Mouse (Mus musculus) retina, embryonic 14.5 days (tissue): ENCODE results near the gene Agap1.

Source experiments
- DNase-seq: peaks from one replicate; pipeline ENCODE4 v3.0.0-alpha.2; 2015; ENCODE audit warnings: low spot score

Gene Agap1

DNA sequence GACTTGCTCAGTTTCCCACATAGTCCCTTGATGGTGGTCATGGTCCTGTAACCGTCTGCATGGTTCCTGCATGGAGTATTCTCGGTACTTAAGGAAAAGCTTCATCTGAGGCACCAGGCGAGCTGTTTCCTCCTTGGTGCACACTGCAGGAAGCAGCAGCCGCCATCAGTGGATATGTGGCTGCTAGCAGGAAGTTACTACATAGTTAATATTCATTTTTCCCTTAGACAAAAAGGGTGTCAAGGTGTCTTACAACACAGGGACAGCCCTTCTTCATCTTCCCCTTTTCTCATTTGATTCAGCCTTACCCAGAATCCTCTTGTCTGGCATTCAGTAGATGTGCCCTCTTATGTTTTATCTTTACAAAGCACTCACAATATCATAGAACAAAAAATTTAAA is 206.2 kb downstream of the Agap1 start:
- no peak for DNase-seq

DNA sequence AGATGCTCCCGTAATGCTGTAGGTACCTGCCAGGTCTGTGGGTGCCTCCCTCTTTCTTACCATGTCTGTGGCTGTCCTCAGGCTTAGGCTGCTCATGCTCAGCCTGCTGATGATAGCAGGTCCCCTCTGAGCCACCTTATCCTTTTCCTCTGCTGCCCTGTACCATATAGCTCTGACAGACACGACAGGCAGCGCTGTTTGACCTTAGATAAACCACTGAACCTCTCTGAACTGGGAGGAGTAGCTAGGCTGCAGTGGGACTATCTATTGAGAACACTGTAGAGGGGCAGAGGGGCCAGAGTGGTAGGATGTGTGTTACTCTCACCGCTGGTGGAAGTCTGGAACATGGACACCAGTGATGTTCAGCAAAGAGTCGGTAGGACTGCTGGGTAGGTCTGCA is 211.5 kb downstream of the Agap1 start:
- no peak for DNase-seq

GRCm38 (mm10) chr1:89667387-89667786 is 212.8 kb downstream of the Agap1 start:
- DNase-seq: peak; percentile 47

DNA sequence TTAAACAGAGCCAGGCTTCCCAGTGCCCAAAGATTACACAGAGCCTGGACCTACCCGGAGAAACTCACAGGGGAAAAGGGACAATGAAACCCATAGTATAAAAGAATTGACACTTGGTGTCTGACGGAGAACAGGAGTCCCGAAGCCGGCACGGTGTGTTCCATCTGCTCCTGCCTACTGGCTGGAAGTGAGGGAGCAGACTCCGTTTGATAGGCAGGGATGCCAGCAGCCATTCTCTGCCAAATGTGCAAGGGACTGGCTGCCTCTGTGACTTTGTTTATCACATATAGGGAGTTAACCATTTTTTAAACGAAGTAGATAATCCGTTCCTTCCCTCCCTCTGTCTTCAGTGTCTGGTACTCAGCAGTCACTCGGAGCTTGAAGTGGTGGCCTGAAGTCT is 214.0 kb downstream of the Agap1 start:
- DNase-seq: no peak

DNA sequence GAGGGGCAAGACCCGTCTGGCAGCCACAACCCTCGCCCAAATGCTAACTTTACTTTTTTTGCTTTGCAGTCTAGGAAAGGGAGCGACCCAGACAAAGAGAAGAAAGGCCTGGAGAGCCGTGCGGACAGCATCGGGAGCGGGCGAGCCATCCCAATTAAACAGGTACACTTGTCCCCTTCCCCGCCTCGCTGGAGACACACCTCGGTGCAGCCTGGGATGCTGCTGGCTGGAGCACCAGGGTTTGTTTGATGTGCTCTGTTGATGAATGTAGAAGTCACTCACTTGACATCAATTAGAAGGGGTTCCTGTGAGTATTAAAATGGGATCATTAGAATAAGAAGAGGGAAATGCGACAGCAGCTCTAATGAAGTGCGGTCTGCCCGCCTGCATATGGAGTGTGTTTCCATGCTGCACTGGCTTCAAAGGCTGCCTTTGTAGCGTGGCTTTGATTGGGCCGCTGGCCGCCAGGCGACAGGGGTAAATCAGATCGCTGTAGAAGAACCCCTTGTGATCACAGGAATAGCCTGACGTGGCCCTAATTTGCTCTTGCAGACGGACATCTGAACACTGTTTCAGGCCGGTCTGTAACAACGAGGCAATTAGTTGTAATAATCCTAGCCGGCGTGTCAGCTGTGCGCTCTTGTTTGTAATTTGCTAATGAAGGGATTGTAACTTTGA is 216.6 kb downstream of the Agap1 start:
- peak; percentile 69 for DNase-seq

- DNase-seq: no peak
Measured at GRCm38 (mm10) chr1:89673071-89673470, 218.5 kb downstream of the Agap1 start.

DNA sequence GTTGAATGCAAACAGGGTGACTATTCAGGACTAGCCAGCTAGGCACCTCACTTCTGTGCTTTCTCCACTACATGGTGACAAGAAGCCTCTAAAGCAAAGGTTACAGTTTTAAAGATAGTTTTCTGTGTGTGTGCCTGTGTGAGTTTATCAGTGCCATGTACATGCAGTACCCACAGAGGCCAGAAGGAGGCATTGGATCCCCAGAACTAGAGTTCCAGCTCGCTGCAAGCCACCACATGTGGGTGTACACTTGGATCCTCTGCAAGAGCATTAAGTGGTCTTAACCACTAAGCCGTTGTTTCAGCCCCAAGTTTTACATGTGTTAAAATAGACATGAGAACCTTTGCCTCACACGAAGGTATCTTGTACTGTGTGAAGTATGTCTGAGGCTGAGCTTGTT is 219.1 kb downstream of the Agap1 start:
- DNase-seq: peak; percentile 42

DNA sequence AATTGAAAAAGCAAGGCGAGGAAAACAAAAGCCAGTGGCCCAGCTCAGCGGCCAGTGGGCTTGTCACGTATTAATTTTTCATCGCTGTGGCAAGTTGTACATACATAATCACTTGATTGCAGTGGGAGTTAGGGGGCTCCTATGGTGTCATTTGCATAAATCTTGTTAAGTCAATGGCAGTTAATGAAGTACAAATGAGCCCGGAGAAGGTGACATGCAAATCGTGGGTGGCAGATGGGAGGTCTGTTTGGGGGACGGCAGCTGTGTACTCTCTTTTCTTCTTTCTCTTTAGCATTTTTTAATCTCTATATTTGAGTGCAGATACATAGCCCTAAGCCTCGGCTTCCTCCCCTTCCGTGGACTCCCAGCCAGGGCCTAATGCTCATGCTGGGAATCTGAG is 220.1 kb downstream of the Agap1 start:
- no peak for DNase-seq

DNA sequence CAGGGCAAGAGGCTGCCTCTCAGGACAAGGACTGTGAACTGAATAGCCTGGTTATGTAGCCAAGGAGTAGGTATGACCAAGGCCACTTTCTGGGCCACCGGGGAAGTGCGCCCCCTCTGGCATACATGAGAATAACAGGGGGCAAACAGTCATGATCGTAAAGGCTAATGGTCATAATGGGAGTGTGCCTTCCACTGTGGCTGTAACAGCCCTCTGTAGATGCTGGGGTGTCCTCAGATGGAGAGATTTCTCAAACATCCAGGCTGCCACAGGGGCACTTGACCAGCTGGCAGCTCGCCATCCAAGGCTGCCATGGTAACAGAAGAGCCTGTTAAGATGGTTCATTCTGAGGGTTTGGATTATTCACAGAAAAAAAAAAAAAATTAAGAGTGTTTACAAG is 221.8 kb downstream of the Agap1 start:
- DNase-seq: peak; percentile 23

- no peak for DNase-seq
Measured at GRCm38 (mm10) chr1:89680673-89681072, 226.1 kb downstream of the Agap1 start.

GRCm38 (mm10) chr1:89688914-89689313 is 234.3 kb downstream of the Agap1 start:
- no peak for DNase-seq

DNA sequence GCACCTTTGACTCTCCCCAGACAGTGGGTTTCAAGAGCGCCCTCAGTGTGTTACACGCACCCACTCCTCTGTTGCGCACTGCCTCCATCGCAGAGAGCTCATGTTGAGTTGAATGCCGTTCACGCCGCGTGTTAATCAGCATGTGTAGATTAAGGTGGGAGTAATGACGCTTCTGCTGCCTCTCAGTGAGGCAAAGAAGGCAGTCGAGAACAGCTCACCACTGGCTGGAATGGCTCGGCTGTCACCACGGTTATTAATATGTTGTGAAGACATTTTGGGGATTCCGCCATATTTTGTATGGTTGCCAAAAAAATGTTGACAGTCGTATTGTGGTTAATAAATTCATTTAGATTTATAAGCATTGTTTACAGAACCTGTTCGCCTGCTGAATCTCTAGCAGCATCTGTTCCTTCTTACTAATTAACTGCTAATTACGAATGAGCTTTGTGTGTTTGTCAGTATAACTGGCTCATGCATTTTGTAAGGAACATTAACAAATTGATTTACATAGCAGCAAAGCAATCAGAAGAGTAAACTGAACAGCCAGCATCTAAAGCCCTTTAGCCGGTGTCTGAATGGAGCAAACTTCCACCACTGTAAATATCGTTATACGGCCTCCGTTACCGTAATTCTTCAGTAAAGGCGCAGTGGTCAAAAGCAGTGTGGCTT is 235.1 kb downstream of the Agap1 start:
- DNase-seq: no peak

DNA sequence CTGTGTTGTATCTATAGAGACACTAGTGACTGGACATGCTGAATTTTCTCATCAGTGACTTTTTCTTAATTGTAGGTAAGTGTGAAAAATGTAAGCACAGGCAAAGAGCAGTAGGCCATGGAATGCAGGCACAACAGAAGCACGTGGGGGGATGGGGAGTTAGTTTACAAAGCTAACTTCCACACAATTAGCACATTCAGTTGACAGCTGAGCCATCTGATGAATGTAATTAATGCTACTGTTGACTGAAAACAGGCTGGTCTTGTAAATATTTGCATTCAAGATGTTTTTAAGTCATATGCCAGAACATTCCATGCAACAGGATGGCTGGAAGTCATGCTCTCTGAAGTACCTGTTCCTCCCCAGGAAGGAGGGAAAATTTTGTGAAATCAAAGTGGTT is 236.5 kb downstream of the Agap1 start:
- DNase-seq: no peak

- DNase-seq: no peak
Measured at GRCm38 (mm10) chr1:89692420-89692819, 237.8 kb downstream of the Agap1 start.

- DNase-seq: no peak
Measured at GRCm38 (mm10) chr1:89694916-89695315, 240.3 kb downstream of the Agap1 start.

- no peak for DNase-seq
Measured at GRCm38 (mm10) chr1:89697241-89697640, 242.6 kb downstream of the Agap1 start.

- no peak for DNase-seq
Measured at GRCm38 (mm10) chr1:89700166-89700565, 245.6 kb downstream of the Agap1 start.

DNA sequence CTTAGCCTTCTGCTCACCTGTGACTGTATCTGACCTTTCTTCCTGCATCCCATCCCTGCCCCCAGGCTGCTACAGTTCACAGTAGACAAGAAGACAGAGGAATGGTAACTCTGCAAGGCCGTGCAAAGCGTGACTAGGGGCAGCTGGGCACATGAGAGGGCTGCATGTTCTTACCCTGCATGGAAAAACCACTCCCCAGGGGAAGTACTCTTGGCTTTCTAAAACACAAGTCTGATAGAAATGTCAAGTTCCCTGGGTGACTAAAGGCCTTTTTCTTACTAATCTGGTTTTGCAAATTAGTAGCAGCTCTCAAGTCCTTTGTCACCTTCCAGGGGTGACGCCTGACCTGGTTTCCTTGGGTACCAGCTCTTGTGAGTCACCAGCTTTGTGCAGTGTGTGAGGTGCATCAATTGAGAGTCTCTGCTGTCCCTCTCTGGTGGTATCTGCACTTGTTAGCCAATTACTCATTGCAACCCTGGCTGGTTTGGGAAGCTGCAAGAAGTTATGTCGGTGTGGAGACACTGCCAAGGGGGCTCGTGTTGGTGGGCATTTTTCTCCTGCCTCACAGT is 246.6 kb downstream of the Agap1 start:
- no peak for DNase-seq

DNA sequence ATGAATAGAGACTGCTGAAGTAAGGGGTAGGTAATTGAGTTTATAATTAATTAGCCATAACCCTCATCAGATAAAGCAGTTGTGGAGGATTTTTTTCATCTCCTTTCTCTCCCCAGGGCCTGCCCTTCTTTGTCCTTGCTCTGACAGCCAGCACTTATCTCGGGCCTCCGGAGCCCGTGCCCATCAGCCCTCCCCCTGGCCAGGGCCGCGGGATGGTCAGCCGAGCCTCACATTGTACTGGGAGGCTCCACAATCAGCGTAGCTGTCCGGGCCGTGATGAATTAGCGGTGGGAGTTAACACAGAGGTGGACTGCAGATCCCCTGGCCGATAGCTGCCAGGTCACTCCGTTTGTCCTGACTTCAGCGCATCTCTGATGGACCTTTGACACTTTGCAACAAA is 248.7 kb downstream of the Agap1 start:
- DNase-seq: peak; percentile 52

GRCm38 (mm10) chr1:89705670-89706069 is 251.1 kb downstream of the Agap1 start:
- no peak for DNase-seq

DNA sequence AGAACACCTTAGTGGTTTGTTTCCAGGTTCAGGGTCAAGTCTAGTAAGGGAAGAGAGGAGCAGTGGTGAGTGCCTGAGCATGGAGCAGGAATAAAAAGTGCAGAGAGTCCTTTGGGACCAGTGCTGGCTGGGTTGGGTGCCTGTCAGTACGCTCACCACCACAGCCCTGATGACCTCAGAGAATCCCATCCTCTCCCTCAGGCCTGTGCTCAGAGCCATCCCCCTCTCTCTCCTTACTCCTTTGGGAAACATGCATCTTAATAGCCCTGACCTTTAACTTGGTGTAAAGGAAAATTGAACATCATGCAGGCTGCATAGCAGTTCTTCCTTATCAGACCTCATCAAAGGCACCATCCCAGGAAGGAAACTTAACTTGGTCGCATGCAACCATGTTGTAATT is 252.3 kb downstream of the Agap1 start:
- DNase-seq: no peak

GRCm38 (mm10) chr1:89707756-89708480 is 253.3 kb downstream of the Agap1 start:
- peak; percentile 66 for DNase-seq

DNA sequence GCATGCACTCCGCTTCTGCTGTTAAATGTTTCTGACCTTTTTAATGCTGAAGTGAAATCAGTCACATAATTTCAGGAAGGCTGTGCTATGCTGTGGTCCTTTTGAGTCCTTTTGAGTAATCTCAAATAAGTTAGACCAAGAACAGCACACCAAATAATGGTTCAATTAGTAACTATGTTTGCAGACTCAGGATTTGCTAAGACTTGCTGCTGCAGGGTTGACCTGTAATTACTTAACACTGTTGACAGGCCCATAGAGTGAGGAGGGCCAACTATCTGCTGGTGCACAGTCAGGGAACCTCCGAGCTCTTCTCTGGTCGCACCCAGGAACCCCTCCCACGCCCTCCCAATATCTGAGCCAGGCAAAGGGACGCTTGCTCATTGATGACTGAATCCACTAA is 255.2 kb downstream of the Agap1 start:
- no peak for DNase-seq
